Mouse (Mus musculus) megakaryocyte, embryonic 14.5 days (primary cell): Measurements from ENCODE around the gene Prkcsh. TPM values are rescaled to one million over a fixed set of nuclear protein-coding genes. Genes with fewer than 3 reads are reported as not detected.

Source experiments
- H3K27me3 ChIP-seq: replicated peaks from 2 replicates; pipeline ENCODE3; 2012; ENCODE audit warnings: inconsistent platforms
- H3K36me3 ChIP-seq: replicated peaks from 2 replicates; pipeline ENCODE3; 2012; ENCODE audit warnings: low read length, inconsistent platforms, mixed read lengths
- H3K4me1 ChIP-seq: 2 replicates; pipeline ENCODE4 v1.6.1; 2012; ENCODE audit warnings: inconsistent platforms
- H3K4me3 ChIP-seq: replicated peaks from 2 replicates; pipeline ENCODE3; 2012; ENCODE audit warnings: moderate library complexity, mild to moderate bottlenecking, inconsistent platforms
- H3K9me3 ChIP-seq: 2 replicates; pipeline ENCODE4 v1.6.1; 2012; ENCODE audit warnings: inconsistent platforms
- FLI1 ChIP-seq: IDR thresholded peaks from 2 replicates; pipeline ENCODE4 v1.6.1; 2012; ENCODE audit warnings: low read length, inconsistent platforms, mixed read lengths
- GATA1 ChIP-seq: IDR thresholded peaks from 3 replicates; pipeline ENCODE4 v1.6.1; 2012; ENCODE audit warnings: mixed read lengths, low read length, inconsistent platforms, borderline replicate concordance
- polyA plus RNA-seq: library from polyadenylated mRNA; stranded (reverse); fragments of >175 nt; gene quantifications from 2 replicates; pipeline ENCODE4 v1.2.3, GENCODE M21; 2012; ENCODE audit warnings: low replicate concordance; ENCODE audit not compliant: insufficient read depth

The Prkcsh gene
- polyA plus RNA-seq, 1 experiment: 215 TPM

DNA sequence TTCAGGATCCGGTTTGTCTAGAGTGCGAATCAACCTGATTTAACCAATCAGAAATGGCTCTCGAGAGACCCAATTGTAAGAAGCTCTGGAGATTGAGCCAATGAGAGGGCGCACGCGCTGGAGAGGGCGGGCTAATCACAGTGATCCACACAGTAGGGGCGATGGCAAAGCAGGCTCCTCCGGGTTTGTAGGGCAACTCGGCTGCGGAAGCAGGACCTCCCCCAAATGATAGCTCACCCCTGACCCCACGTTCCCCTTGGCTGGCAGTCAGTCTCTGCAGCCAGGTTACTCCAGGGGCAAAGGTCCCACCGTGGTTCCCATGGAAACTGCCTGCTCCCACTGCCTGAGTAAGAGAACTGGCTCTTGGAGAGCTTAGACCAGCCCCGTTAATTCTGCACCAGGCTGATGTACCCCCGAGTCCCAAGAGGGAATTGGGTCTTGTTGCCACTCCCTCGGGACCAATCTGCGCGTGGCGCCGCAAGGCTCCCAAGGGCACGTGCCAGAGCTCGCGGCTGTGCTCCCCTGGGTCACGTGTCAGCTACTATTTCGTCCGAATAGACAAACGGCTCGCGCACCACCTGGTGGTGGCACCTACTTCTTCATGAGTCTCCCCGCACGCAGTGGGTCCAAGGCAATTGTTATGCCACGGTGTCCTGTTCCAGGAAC, 51.9 kb downstream of the Prkcsh start:
- H3K4me3 ChIP-seq: peak overlapping the region; percentile 79
- H3K9me3 ChIP-seq: no peaks in the 10 kb centered on the region
- peaks cover 54% of the 10 kb centered on the region for H3K27me3 ChIP-seq
- peaks cover 36% of the 10 kb centered on the region for H3K4me1 ChIP-seq
- H3K36me3 ChIP-seq: peaks cover 42% of the 10 kb centered on the region
- TF ChIP-seq GATA1 (no peak), FLI1 (no peak)

DNA sequence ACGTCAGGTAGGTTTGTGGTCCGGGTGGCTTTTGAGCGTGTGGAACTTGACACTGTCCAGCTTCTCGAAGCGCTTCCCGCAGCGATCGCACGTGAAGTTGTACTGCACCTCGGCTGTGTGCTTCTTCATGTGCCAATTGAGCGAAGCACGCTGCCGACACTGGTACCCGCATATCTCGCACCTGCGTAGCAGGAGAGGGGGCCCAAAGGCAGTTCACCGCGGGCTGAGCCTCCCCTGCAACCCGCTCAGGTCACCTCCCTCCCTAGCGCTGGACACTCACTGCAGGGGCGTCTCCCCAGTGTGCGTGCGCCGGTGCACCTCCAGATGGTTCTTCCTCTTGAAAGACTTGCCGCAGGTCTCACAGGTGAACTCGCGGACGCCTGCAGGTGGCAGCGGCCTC, 53.1 kb downstream of the Prkcsh start:
- Histone ChIP-seq H3K9me3 (no peaks in the 10 kb centered on the region), H3K36me3 (peaks cover 51% of the 10 kb centered on the region), H3K27me3 (peaks cover 42% of the 10 kb centered on the region), H3K4me3 (no peak overlapping the region), H3K4me1 (peaks cover 28% of the 10 kb centered on the region)
- no peak for TF ChIP-seq FLI1
- TF ChIP-seq GATA1: no peak

GRCm38 (mm10) chr9:22056303-22056910, 53.8 kb downstream of the Prkcsh start:
- peaks cover 21% of the 10 kb centered on the region for H3K4me1 ChIP-seq
- TF ChIP-seq GATA1 (no peak), FLI1 (no peak)
- H3K36me3 ChIP-seq: peaks cover 58% of the 10 kb centered on the region
- H3K27me3 ChIP-seq: peaks cover 35% of the 10 kb centered on the region
- no peaks in the 10 kb centered on the region for H3K9me3 ChIP-seq
- H3K4me3 ChIP-seq: no peak overlapping the region

DNA sequence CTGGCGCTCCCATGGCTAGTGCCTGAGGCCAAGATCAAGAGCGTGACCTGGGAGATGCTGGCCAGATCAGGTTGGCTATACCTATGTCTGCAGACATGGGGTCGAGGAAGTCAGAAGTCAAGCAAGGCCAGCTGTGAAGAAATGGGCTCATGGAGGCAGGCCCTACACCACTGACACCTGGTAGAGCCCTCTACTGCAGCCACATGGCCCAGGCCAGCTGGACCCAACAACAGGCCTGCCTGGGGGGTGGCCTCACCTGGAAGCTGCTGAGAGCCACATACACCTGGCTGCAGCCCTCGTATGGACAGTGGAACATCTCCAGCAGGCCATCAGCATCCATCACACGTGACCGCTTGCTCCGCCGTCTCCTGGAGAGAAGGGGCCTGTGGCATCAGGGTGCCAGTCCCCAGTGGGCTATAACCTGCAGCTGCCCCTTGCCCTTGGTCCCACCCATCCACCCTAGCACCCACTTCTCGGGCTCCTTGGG, 54.5 kb downstream of the Prkcsh start:
- H3K27me3 ChIP-seq: peaks cover 29% of the 10 kb centered on the region
- peaks cover 15% of the 10 kb centered on the region for H3K4me1 ChIP-seq
- no peak overlapping the region for H3K4me3 ChIP-seq
- peaks cover 63% of the 10 kb centered on the region for H3K36me3 ChIP-seq
- no peak for TF ChIP-seq FLI1
- no peak for TF ChIP-seq GATA1
- no peaks in the 10 kb centered on the region for H3K9me3 ChIP-seq

DNA sequence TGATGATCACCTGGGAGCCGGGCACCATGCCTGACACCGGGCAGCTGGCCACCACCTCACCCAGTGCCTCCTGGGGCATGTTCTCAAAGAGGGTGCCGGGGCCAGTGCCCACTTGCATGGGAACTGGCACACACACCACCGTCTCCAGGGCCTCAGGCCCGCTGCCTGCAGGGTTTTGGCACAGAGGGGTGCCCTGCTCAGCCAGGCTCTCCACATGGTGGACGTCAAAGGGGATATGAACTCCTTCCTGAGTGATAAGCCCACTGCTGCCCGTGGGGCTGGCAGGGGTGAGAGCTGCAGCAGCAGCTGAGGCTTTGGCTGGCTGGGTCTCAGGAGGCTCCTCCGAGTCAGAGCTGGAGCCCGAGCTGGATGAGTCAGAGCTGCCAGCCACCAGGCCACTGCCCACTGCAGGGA, 55.4 kb downstream of the Prkcsh start:
- H3K27me3 ChIP-seq: peaks cover 21% of the 10 kb centered on the region
- H3K4me1 ChIP-seq: peaks cover 13% of the 10 kb centered on the region
- no peak overlapping the region for H3K4me3 ChIP-seq
- H3K36me3 ChIP-seq: peaks cover 72% of the 10 kb centered on the region
- TF ChIP-seq GATA1: no peak
- TF ChIP-seq FLI1: no peak
- no peaks in the 10 kb centered on the region for H3K9me3 ChIP-seq

DNA sequence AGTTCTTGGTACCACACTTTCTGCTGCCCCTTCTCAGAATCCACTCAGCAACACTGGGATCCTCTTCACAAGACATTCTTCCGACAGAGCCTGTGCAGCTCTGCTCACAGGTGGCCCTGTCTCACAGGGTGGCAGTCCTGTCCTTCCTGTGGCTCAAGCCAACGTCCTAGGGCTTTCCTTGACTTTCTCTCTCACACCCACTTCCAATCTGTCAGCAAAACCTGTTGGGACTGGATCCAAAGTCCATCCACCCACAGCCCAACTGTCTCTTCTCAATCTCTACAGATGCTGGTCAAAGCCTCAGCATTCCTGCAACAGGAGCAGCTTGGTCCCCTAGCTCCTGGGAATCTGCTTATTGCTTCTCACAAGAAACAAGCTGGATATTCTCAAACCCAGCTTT, 58.7 kb downstream of the Prkcsh start:
- no peak for TF ChIP-seq FLI1
- TF ChIP-seq GATA1: no peak
- peaks cover 11% of the 10 kb centered on the region for H3K4me1 ChIP-seq
- no peak overlapping the region for H3K4me3 ChIP-seq
- H3K27me3 ChIP-seq: no peaks in the 10 kb centered on the region
- H3K9me3 ChIP-seq: no peaks in the 10 kb centered on the region
- H3K36me3 ChIP-seq: peaks cover 90% of the 10 kb centered on the region

Other genes starting within 250 kb of the Prkcsh start
- 19.2 and 58.4 TPM in 2 replicates for gene Spc24, start 242.5 kb upstream of the Prkcsh start, polyA plus RNA-seq
- gene Kank2, start 204.1 kb upstream of the Prkcsh start, polyA plus RNA-seq: 0.51 TPM in 1 of 2 replicates, not detected in the other
- not detected in 2 replicates for gene Angptl8, start 167.3 kb upstream of the Prkcsh start, polyA plus RNA-seq
- 1.1 and 3.0 TPM in 2 replicates for gene Dock6, start 150.2 kb upstream of the Prkcsh start, polyA plus RNA-seq
- 1.7 and 4.9 TPM in 2 replicates for gene Rab3d, start 84.6 kb upstream of the Prkcsh start, polyA plus RNA-seq
- gene Ccdc159, start 75.3 kb upstream of the Prkcsh start, polyA plus RNA-seq: 0.67 and 4.8 TPM in 2 replicates
- gene Tmem205, start 75.2 kb upstream of the Prkcsh start, polyA plus RNA-seq: 33.0 and 55.9 TPM in 2 replicates
- gene Plppr2, start 65.8 kb upstream of the Prkcsh start, polyA plus RNA-seq: 3.1 and 6.4 TPM in 2 replicates
- gene Swsap1, start 47.1 kb upstream of the Prkcsh start, polyA plus RNA-seq: 3.9 and 5.9 TPM in 2 replicates
- 171 and 223 TPM in 2 replicates for gene Epor, start 39.3 kb upstream of the Prkcsh start, polyA plus RNA-seq
- 2.2 and 5.6 TPM in 2 replicates for gene Rgl3, start 13.4 kb upstream of the Prkcsh start, polyA plus RNA-seq
- gene Ccdc151, start 172 bp upstream of the Prkcsh start, polyA plus RNA-seq: 0.18 TPM in 1 of 2 replicates, not detected in the other
- gene Elavl3, start 49.2 kb downstream of the Prkcsh start, polyA plus RNA-seq: 0.21 TPM in 1 of 2 replicates, not detected in the other
- not detected in 2 replicates for gene Gm49318, start 68.5 kb downstream of the Prkcsh start, polyA plus RNA-seq
- 10.8 and 17.6 TPM in 2 replicates for gene Zfp653, start 68.6 kb downstream of the Prkcsh start, polyA plus RNA-seq
- 7.2 and 16.8 TPM in 2 replicates for gene Ecsit, start 82.6 kb downstream of the Prkcsh start, polyA plus RNA-seq
- not detected in 2 replicates for gene Cnn1, start 96.4 kb downstream of the Prkcsh start, polyA plus RNA-seq
- 75.4 and 147 TPM in 2 replicates for gene Elof1, start 114.4 kb downstream of the Prkcsh start, polyA plus RNA-seq
- 7.4 and 23.8 TPM in 2 replicates for gene Acp5, start 132.9 kb downstream of the Prkcsh start, polyA plus RNA-seq
- 28.4 TPM in 1 of 2 replicates, not detected in the other for gene Pigyl, start 154.0 kb downstream of the Prkcsh start, polyA plus RNA-seq
- gene Zfp872, start 185.3 kb downstream of the Prkcsh start, polyA plus RNA-seq: not detected in 2 replicates
- 2.1 and 3.1 TPM in 2 replicates for gene Zfp809, start 222.9 kb downstream of the Prkcsh start, polyA plus RNA-seq